Mouse (Mus musculus) stomach, postnatal 0 days (tissue): ENCODE data around the gene Astn1. TPM values are rescaled to one million over a fixed set of nuclear protein-coding genes. Genes with fewer than 3 reads are reported as not detected.

Source experiments
- ATAC-seq: fragments of 200-750 bp; cut with Nextera tagmentation; 2 replicates; pipeline ENCODE4 v1.8.0; 2017; ENCODE audit not compliant: low FRiP score, low TSS enrichment
- DNase-seq: peaks from one replicate; pipeline ENCODE4 v3.0.0-alpha.2; 2016; ENCODE audit warnings: low spot score
- H3K27ac ChIP-seq: fragments of 300-500 bp; sonication (generic); replicated peaks from 2 replicates; pipeline ENCODE4 v1.5.1; 2014; ENCODE audit warnings: mild to moderate bottlenecking, control low read depth
- H3K27me3 ChIP-seq: fragments of 300-500 bp; sonication (generic); 2 replicates; pipeline ENCODE4 v1.6.1; 2014; ENCODE audit warnings: low read length; ENCODE audit not compliant: control insufficient read depth, insufficient read depth
- H3K36me3 ChIP-seq: fragments of 300-500 bp; sonication (generic); 2 replicates; pipeline ENCODE4 v1.6.1; 2014; ENCODE audit warnings: low read length, mixed read lengths; ENCODE audit not compliant: control insufficient read depth, insufficient read depth
- H3K4me1 ChIP-seq: fragments of 300-500 bp; sonication (generic); replicated peaks from 2 replicates; pipeline ENCODE4 v1.6.1; 2014; ENCODE audit warnings: antibody characterized with exemption; ENCODE audit not compliant: control insufficient read depth, insufficient read depth
- H3K4me2 ChIP-seq: fragments of 300-500 bp; sonication (generic); replicated peaks from 2 replicates; pipeline ENCODE4 v1.6.1; 2014; ENCODE audit warnings: low read depth, mild to moderate bottlenecking, control low read depth, moderate library complexity
- H3K4me3 ChIP-seq: fragments of 300-500 bp; sonication (generic); 2 replicates; pipeline ENCODE4 v1.5.1; 2014; ENCODE audit warnings: low read depth, low read length, control low read depth
- H3K9ac ChIP-seq: fragments of 300-500 bp; sonication (generic); 2 replicates; pipeline ENCODE4 v1.6.1; 2014; ENCODE audit warnings: mild to moderate bottlenecking, low read length, control low read depth, mixed read lengths
- H3K9me3 ChIP-seq: fragments of 300-500 bp; sonication (generic); 2 replicates; pipeline ENCODE4 v1.6.1; 2016; ENCODE audit warnings: low read length; ENCODE audit not compliant: control insufficient read depth
- CTCF ChIP-seq: IDR thresholded peaks from 2 replicates; pipeline ENCODE4 v1.5.1; 2016; ENCODE audit warnings: antibody characterized with exemption, low read depth, mild to moderate bottlenecking, moderate library complexity
- EP300 ChIP-seq: optimal IDR thresholded peaks from 2 replicates; pipeline ENCODE3; 2016; ENCODE audit warnings: antibody characterized with exemption
- WGBS: fragments of 180-500 bp; shearing (Covaris S2); extraction: QIAGEN DNeasy Blood & Tissue Kit; methylation state at CpG from one replicate; pipeline ENCODE4 v1.1.7; 2014; 5-methylcytosine and 5-hydroxymethylcytosine counted together
- polyA plus RNA-seq: library from polyadenylated mRNA; unstranded; fragments of >200 nt; fragmentation: Nextera tagmentation; extraction: Ambion mirVana; gene quantifications from 2 replicates; pipeline ENCODE4 v1.2.1, GENCODE M21; 2015

Astn1 gene
- polyA plus RNA-seq, 1 experiment from 2014 or later, result 0.47 TPM

DNA sequence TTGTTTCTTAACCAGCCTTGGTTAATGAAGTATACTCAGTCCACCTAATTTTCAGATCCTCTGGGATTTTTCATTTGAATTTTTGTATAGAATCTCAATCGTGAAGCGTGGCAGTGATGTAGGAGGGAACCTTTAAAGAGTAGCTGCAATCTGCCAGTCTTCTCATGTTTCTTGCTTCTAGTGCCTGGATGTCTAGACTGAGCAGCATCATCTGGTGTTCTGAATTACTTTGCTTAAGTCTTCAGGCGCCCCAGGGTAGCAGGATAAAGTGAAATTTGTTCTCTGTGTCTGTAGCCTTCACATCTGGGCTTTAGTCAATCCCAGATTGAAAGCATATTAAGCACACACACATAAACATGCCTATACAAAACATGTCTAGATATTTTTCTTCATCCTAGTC, 21.1 kb downstream of the Astn1 start:
- Histone ChIP-seq H3K4me2 (no peak overlapping the region), H3K4me3 (no peak overlapping the region), H3K27ac (no peak overlapping the region), H3K36me3 (no peaks in the 10 kb centered on the region), H3K9ac (no peak overlapping the region), H3K4me1 (no peaks in the 10 kb centered on the region), H3K27me3 (no peaks in the 10 kb centered on the region), H3K9me3 (no peaks in the 10 kb centered on the region)
- ATAC-seq (no peak), DNase-seq (no peak)
- WGBS, result 77% methylated on average over 3 of the region's 3 CpGs
- no peak for TF ChIP-seq EP300
- TF ChIP-seq CTCF, result no peak

DNA sequence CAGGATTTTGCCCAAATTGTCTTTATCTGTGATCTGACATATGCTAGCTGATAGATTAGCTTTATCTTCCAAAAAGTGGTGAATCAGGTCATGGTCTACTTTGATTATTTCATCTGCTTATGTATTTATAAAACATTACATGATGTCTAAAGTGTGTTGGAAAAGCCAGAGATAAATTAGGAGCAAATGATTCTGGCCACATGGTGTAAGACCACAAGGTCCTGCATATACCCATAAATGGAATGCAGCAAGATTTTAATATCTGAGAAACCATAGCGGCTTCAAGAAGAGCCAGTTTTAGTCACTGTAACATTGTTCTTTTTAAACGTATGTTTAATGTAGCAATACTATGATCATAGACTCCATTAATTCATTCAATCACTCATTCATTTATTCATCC, 23.2 kb downstream of the Astn1 start:
- no peak for TF ChIP-seq EP300
- no peak for TF ChIP-seq CTCF
- Histone ChIP-seq H3K4me2 (no peak overlapping the region), H3K4me3 (no peak overlapping the region), H3K36me3 (no peaks in the 10 kb centered on the region), H3K27me3 (no peaks in the 10 kb centered on the region), H3K9ac (no peak overlapping the region), H3K4me1 (no peaks in the 10 kb centered on the region), H3K9me3 (no peaks in the 10 kb centered on the region), H3K27ac (no peak overlapping the region)
- DNase-seq (no peak), ATAC-seq (no peak)
- 91% methylated on average over 2 of the region's 2 CpGs for WGBS

DNA sequence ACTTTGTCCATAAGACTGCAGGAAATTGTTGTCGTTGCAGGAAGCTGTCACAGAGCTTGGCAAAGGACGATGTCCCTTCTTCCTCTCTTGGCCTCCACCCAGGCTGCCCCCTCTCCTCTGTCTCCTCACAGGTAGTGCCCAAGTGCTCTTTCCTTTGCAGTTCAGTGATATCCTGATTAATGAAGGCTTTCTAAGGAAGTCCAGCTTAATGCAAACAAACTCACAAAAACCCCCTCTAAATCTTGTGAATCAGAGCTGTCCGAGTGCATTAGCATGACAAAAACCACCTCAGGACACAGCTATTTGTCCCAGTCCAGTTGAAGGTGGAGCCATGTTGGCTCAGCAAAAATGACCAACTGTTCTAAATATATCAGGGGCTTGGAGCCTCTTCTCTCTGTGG, 24.7 kb downstream of the Astn1 start:
- H3K27ac ChIP-seq, result no peak overlapping the region
- TF ChIP-seq EP300, result no peak
- H3K9me3 ChIP-seq, result no peaks in the 10 kb centered on the region
- no peaks in the 10 kb centered on the region for H3K27me3 ChIP-seq
- H3K9ac ChIP-seq, result no peak overlapping the region
- 21% methylated on average over 3 of the region's 3 CpGs for WGBS
- H3K4me1 ChIP-seq, result no peaks in the 10 kb centered on the region
- no peaks in the 10 kb centered on the region for H3K36me3 ChIP-seq
- DNase-seq (no peak), ATAC-seq (no peak)
- no peak overlapping the region for H3K4me2 ChIP-seq
- H3K4me3 ChIP-seq, result no peak overlapping the region

DNA sequence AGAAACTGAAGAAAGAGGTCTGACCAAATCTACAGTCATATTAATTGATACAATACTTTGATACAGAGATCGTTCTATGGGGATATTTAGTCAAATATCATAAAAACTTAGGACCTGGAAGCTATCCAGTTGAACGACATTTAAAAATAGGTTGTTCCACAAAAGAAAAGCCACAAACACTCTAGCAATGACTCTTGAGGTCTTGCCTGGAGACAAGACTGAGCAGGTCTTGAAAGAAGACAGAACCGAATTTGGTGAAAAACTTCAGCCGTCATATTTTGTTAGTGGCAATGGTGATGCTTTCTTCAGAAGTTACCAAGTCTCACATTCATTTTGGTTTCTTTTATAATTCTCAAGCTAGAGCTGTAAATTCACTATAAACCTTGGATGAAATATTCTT, 26.9 kb downstream of the Astn1 start:
- TF ChIP-seq CTCF, result no peak
- Histone ChIP-seq H3K4me3 (no peak overlapping the region), H3K9ac (no peak overlapping the region), H3K4me2 (no peak overlapping the region), H3K9me3 (no peaks in the 10 kb centered on the region), H3K27ac (no peak overlapping the region), H3K4me1 (no peaks in the 10 kb centered on the region), H3K36me3 (no peaks in the 10 kb centered on the region), H3K27me3 (no peaks in the 10 kb centered on the region)
- ATAC-seq (no peak), DNase-seq (no peak)
- 83% methylated on average over 4 of the region's 4 CpGs for WGBS

DNA sequence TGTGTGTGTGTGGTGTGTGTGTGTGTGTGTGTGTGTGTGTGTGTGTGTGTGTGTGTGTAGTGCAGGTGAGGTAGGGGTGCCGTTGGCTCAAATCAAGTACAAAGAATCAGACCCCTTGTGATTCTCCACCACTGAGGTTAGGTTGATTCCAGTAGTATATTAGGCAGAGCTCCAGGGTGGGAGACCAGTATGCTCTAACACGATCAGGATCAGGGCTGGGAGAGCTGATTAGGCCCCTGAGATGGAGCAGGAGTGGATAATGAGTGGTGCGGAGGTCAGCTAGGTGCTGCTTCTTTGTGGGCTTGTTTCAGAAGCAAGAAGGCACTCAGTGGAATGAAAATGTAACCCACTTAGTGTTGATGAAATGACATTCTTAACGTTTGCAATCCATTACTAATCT, 28.6 kb downstream of the Astn1 start:
- Histone ChIP-seq H3K4me3 (no peak overlapping the region), H3K27ac (no peak overlapping the region), H3K36me3 (no peaks in the 10 kb centered on the region), H3K9ac (no peak overlapping the region), H3K27me3 (no peaks in the 10 kb centered on the region), H3K4me2 (no peak overlapping the region), H3K9me3 (no peaks in the 10 kb centered on the region), H3K4me1 (no peaks in the 10 kb centered on the region)
- DNase-seq (no peak), ATAC-seq (no peak)
- WGBS, result 55% methylated on average over 4 of the region's 4 CpGs
- TF ChIP-seq EP300 (no peak), CTCF (no peak)

DNA sequence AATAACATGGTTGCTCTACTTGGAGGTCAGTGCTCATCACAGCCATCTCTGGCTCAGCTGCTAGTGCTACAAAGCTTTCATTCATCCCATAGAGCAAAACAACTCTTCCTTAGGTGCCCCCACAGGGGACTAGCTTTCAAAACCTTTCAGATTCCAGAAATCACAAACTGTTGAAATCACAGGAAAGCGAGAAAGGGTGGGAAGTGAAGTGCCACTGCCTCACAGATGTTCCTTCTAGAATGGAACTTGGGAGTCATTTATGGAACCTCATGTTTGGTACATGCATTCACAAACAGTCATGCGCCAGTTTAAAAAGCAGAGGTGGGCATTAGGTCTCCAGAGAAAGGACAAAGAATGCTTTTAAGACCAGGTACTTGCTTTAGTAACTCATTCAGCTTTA, 35.0 kb downstream of the Astn1 start:
- no peak overlapping the region for H3K4me2 ChIP-seq
- H3K9ac ChIP-seq, result no peak overlapping the region
- H3K4me1 ChIP-seq, result no peaks in the 10 kb centered on the region
- DNase-seq, result no peak
- no peaks in the 10 kb centered on the region for H3K9me3 ChIP-seq
- no peaks in the 10 kb centered on the region for H3K27me3 ChIP-seq
- no peak overlapping the region for H3K4me3 ChIP-seq
- no peaks in the 10 kb centered on the region for H3K36me3 ChIP-seq
- no peak for ATAC-seq
- TF ChIP-seq EP300 (no peak), CTCF (no peak)
- H3K27ac ChIP-seq, result no peak overlapping the region
- WGBS, result 84% methylated on average over 2 of the region's 2 CpGs
